Mouse (Mus musculus): ENCODE data around the gene Rpe. TPM values are rescaled to one million over a fixed set of nuclear protein-coding genes. Genes with fewer than 3 reads are reported as not detected.

The Rpe gene
- 53.3 and 53.4 TPM in 2 replicates for polyA plus RNA-seq (2014; fragmentation: Nextera tagmentation; extraction: Ambion mirVana)

DNA sequence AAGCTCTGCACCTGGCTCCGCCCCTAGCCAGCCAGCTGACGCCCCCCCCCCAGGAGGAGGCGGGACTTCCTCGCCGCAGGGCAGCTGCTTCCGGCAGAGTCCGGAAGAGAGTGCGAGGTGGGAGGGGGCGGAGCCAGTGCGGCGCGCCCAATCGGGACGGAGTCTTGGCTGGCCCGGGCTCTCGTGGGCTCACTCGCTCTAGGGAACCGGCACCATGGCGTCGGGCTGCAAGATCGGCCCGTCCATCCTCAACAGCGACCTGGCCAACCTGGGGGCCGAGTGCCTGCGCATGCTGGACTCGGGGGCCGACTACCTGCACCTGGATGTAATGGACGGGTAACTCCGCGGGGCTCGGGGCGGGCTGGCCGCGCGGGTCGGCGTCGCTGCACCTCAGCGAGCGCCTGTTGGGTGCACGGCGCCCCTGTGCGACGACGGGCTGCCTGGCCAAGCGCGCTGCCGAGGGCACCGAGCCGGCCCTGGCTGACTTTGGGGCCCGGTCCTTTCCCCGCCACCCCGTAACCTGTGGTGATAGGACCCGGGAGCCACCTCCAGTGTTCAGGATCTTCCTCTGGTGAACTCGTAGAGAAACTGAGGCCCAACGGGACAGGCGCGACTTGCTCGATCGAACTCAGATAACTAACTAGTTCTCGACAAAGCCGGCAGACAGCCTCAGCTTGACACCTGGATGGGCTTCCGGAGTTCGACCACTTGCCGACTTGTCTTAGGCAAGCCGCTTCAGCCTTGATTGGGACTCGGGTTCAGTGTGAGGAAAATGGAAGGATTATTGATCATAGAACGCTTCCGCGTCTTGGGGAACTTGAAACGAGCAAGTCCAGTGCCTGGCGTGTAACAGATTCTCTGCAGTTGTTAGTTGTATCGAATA, at the start of gene Rpe:
Gene Rpe, plus strand, starts transcription at position 139 of the 883 bp plus-strand sequence.
- ATAC-seq (replicated peaks; ENCODE audit: low FRiP score, low TSS enrichment, low read depth) (peak; percentile 100), DNase-seq (ENCODE audit: low spot score) (peak; percentile 96)
- peak within 1 kb of the TSS; percentile 47; the same call in 1 of the 2 replicates for H3K27ac ChIP-seq (ENCODE audit: low read depth)

DNA sequence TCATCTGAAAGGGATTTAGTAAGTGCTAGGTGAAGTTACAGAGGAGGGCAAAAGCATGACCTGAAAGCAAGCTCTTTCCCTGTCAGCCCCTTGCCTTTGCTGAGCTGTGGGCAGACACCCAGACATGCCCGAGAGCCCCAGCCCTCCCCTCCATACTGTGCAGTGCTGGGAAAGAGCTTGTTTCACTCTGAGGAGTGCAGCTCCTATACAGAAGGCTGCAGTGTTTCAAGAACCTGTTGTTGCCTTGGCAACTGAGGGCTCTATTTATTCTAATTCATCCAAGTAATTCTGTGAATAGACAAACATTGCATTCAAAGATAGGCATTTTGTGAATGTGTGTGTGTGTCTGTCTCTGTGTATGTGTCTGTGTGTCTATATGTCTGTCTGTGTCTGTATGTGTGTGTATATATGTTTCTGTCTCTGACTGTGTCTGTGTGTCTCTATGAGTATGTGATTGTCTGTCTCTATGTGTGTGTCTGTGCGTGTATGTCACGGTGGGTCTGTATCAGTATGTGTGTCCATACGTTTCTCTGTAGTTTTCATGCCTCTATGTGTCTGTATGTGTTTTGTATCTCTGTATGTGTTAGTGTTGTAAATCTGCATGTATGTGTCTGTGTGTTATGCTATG, 45.4 kb upstream of the Rpe start:
- H3K9me3 ChIP-seq (ENCODE audit: control insufficient read depth, low read length), result no peaks in the 10 kb centered on the region
- no peaks in the 10 kb centered on the region for H3K36me3 ChIP-seq (ENCODE audit: control insufficient read depth, insufficient read depth, low read length)
- DNase-seq (ENCODE audit: low spot score) (no peak), ATAC-seq (replicated peaks; ENCODE audit: low FRiP score, low TSS enrichment, low read depth) (no peak; the same call in 1 of the 2 replicates)
- 56% methylated on average over 4 of the region's 4 CpGs for WGBS
- no peaks in the 10 kb centered on the region for H3K27me3 ChIP-seq (replicated peaks; ENCODE audit: control insufficient read depth, insufficient read depth, low read length)
- H3K4me1 ChIP-seq (replicated peaks; ENCODE audit: control insufficient read depth, insufficient read depth, low read length), result no peaks in the 10 kb centered on the region
- H3K4me2 ChIP-seq (ENCODE audit: low read length), result no peak overlapping the region
- no peak overlapping the region for H3K27ac ChIP-seq (ENCODE audit: low read depth)
- no peak overlapping the region for H3K9ac ChIP-seq (ENCODE audit: low read length)
- H3K4me3 ChIP-seq (ENCODE audit: low read depth, low read length), result no peak overlapping the region

More for the DNA sequence above, at the start of gene Rpe:
- Histone ChIP-seq H3K4me3 (ENCODE audit: low read depth, low read length) (peak within 1 kb of the TSS; percentile 60), H3K4me1 (replicated peaks; ENCODE audit: control insufficient read depth, insufficient read depth, low read length) (peaks cover 8% of the 10 kb centered on the region; the same call in 1 of the 2 replicates), H3K9ac (ENCODE audit: low read length) (peak within 1 kb of the TSS; percentile 61), H3K36me3 (ENCODE audit: control insufficient read depth, insufficient read depth, low read length) (no peaks in the 10 kb centered on the region; the same call in 1 of the 2 replicates), H3K27me3 (replicated peaks; ENCODE audit: control insufficient read depth, insufficient read depth, low read length) (no peaks in the 10 kb centered on the region), H3K9me3 (ENCODE audit: control insufficient read depth, low read length) (no peaks in the 10 kb centered on the region), H3K4me2 (ENCODE audit: low read length) (peak within 1 kb of the TSS; percentile 58)
- under 1% methylated on average over 73 of the region's 73 CpGs for WGBS

DNA sequence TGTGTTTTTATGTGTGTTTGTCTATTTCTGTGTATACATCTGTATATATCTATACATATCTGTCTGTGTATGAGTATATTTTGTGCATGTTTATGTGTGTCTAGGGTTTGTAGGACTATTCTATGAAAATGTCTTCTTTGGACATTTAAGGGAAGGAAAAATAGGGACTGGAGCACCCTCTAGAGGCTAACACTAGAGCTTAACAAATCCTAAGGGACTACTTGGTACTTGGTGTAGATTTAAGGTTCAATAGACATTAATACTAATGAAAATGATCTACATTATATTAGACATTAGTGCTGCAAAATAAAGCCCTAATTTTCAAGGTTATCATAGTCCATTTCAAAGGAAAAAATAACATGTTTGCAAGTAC, 44.9 kb upstream of the Rpe start:
- ATAC-seq (replicated peaks; ENCODE audit: low FRiP score, low TSS enrichment, low read depth), result no peak
- Histone ChIP-seq H3K4me2 (ENCODE audit: low read length) (no peak overlapping the region), H3K4me3 (ENCODE audit: low read depth, low read length) (no peak overlapping the region), H3K27me3 (replicated peaks; ENCODE audit: control insufficient read depth, insufficient read depth, low read length) (no peaks in the 10 kb centered on the region), H3K9me3 (ENCODE audit: control insufficient read depth, low read length) (no peaks in the 10 kb centered on the region), H3K27ac (ENCODE audit: low read depth) (no peak overlapping the region), H3K36me3 (ENCODE audit: control insufficient read depth, insufficient read depth, low read length) (no peaks in the 10 kb centered on the region), H3K4me1 (replicated peaks; ENCODE audit: control insufficient read depth, insufficient read depth, low read length) (no peaks in the 10 kb centered on the region), H3K9ac (ENCODE audit: low read length) (no peak overlapping the region)
- no peak for DNase-seq (ENCODE audit: low spot score)

DNA sequence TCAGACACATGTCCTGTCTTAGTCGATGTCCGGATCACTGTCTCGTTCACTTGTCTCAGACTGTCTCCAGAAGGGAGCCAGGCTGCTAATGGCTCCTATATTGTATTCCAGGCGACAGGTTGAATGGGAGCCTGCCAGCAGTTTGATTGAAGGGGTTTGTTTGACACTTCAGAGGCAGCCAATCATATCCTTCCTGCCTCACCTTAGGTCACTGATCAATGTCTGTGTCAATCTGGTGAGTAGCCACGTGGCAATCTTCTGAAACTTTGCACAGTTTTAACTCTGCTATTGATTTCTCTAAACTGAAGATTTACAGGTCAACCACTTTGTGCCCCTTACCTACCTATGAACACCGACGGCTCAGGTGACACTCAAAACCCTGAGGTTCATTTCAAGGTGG, 29.2 kb upstream of the Rpe start:
- H3K4me3 ChIP-seq (ENCODE audit: low read depth, low read length), result no peak overlapping the region
- H3K9me3 ChIP-seq (ENCODE audit: control insufficient read depth, low read length), result no peaks in the 10 kb centered on the region
- H3K9ac ChIP-seq (ENCODE audit: low read length), result no peak overlapping the region
- H3K27ac ChIP-seq (ENCODE audit: low read depth), result no peak overlapping the region
- no peak for DNase-seq (ENCODE audit: low spot score)
- no peaks in the 10 kb centered on the region for H3K36me3 ChIP-seq (ENCODE audit: control insufficient read depth, insufficient read depth, low read length)
- WGBS, result 74% methylated on average over 7 of the region's 7 CpGs
- H3K4me2 ChIP-seq (ENCODE audit: low read length), result no peak overlapping the region
- ATAC-seq (replicated peaks; ENCODE audit: low FRiP score, low TSS enrichment, low read depth), result no peak
- H3K27me3 ChIP-seq (replicated peaks; ENCODE audit: control insufficient read depth, insufficient read depth, low read length), result no peaks in the 10 kb centered on the region
- no peaks in the 10 kb centered on the region for H3K4me1 ChIP-seq (replicated peaks; ENCODE audit: control insufficient read depth, insufficient read depth, low read length)

DNA sequence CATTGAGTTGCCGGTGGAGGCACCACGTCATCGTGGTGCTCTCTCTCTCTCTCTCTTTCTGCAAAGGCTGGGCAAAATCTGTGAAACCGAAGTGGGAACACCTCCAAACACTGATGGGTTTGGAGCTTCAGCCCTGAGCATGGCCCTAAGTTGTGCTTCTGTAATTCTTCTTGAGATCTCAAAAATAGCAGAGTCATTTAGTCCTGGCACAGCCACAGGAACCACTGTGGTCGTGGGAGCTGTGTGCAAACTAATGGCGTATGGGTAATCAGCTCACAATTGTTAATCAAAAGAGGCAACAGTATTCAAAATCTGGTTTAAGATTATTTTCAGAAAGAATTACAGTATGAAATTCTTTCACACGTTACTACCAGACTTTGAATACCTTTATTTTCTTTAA, 27.8 kb upstream of the Rpe start:
- Histone ChIP-seq H3K36me3 (ENCODE audit: control insufficient read depth, insufficient read depth, low read length) (no peaks in the 10 kb centered on the region), H3K4me3 (ENCODE audit: low read depth, low read length) (no peak overlapping the region), H3K27me3 (replicated peaks; ENCODE audit: control insufficient read depth, insufficient read depth, low read length) (no peaks in the 10 kb centered on the region), H3K4me2 (ENCODE audit: low read length) (no peak overlapping the region), H3K9ac (ENCODE audit: low read length) (no peak overlapping the region), H3K9me3 (ENCODE audit: control insufficient read depth, low read length) (no peaks in the 10 kb centered on the region), H3K4me1 (replicated peaks; ENCODE audit: control insufficient read depth, insufficient read depth, low read length) (no peaks in the 10 kb centered on the region), H3K27ac (ENCODE audit: low read depth) (no peak overlapping the region)
- no peak for ATAC-seq (replicated peaks; ENCODE audit: low FRiP score, low TSS enrichment, low read depth)
- WGBS, result 88% methylated on average over 7 of the region's 7 CpGs
- no peak for DNase-seq (ENCODE audit: low spot score)

DNA sequence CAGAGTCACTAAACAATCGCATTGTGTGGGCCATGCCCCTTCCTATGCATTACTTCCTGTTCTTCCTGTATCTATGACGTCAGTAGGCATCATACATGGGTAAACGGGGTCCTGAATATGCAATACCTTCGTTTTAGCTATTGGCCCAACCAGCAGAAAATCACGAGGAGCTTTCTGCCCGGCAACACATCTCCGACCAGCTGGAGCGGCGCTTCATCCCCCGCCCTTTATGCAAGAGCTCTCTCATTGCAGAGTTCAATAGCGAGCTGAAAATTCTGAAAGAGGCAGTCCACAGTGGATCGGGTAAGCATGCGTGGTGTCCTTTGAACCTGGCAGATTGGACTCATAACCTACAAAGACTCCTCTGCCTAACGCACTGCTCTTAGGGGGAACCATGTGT, 22.7 kb upstream of the Rpe start:
- Histone ChIP-seq H3K4me2 (ENCODE audit: low read length) (no peak overlapping the region), H3K27ac (ENCODE audit: low read depth) (no peak overlapping the region), H3K4me1 (replicated peaks; ENCODE audit: control insufficient read depth, insufficient read depth, low read length) (no peaks in the 10 kb centered on the region), H3K27me3 (replicated peaks; ENCODE audit: control insufficient read depth, insufficient read depth, low read length) (no peaks in the 10 kb centered on the region), H3K9me3 (ENCODE audit: control insufficient read depth, low read length) (no peaks in the 10 kb centered on the region), H3K4me3 (ENCODE audit: low read depth, low read length) (no peak overlapping the region), H3K36me3 (ENCODE audit: control insufficient read depth, insufficient read depth, low read length) (no peaks in the 10 kb centered on the region), H3K9ac (ENCODE audit: low read length) (no peak overlapping the region)
- WGBS, result 85% methylated on average over 14 of the region's 14 CpGs
- no peak for ATAC-seq (replicated peaks; ENCODE audit: low FRiP score, low TSS enrichment, low read depth)
- DNase-seq (ENCODE audit: low spot score), result no peak

DNA sequence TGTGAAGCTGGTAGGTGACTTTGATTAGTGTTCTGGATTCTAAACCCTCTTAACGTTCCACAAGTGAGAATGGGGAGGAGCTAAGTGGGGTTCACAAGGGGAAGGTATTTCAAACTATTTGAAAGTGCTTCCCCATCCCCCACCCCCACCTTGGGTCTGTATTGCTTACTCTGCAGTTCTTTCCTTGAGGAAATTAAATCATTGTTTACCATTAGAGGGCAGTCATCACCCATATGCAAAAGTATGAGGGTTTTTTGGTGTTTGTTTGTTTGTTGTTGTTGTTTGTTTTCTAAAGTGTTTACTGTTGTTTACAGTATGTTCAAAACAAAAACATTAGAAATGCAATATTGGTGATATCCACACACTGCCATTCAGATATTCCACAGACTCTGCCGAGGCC, 22.0 kb upstream of the Rpe start:
- no peak overlapping the region for H3K9ac ChIP-seq (ENCODE audit: low read length)
- H3K27ac ChIP-seq (ENCODE audit: low read depth), result no peak overlapping the region
- ATAC-seq (replicated peaks; ENCODE audit: low FRiP score, low TSS enrichment, low read depth) (no peak), DNase-seq (ENCODE audit: low spot score) (no peak)
- no peaks in the 10 kb centered on the region for H3K27me3 ChIP-seq (replicated peaks; ENCODE audit: control insufficient read depth, insufficient read depth, low read length)
- no peaks in the 10 kb centered on the region for H3K9me3 ChIP-seq (ENCODE audit: control insufficient read depth, low read length)
- H3K4me2 ChIP-seq (ENCODE audit: low read length), result no peak overlapping the region
- no peak overlapping the region for H3K4me3 ChIP-seq (ENCODE audit: low read depth, low read length)
- WGBS, result 49% methylated on average over 2 of the region's 2 CpGs
- no peaks in the 10 kb centered on the region for H3K4me1 ChIP-seq (replicated peaks; ENCODE audit: control insufficient read depth, insufficient read depth, low read length)
- H3K36me3 ChIP-seq (ENCODE audit: control insufficient read depth, insufficient read depth, low read length), result no peaks in the 10 kb centered on the region

DNA sequence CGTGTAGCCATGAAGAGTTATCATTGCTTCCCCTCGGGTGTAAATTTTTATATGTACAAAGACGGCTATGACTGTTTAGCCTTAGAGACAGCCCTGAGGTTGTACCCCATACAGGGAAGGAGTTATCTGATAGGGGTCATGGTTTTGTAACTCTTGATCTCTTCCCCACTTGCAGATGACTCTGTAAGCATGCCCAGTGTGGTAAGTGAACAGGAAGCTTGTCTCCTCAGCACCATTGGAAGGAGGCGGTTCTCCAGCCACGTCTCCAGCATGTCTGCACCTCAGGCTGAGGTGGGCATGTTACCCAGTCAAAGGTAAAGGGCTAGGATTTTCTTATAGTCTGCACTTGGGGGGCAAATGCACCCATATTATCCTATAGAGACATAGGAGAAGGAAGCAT, 17.7 kb upstream of the Rpe start:
- 82% methylated on average over 5 of the region's 5 CpGs for WGBS
- no peaks in the 10 kb centered on the region for H3K4me1 ChIP-seq (replicated peaks; ENCODE audit: control insufficient read depth, insufficient read depth, low read length)
- DNase-seq (ENCODE audit: low spot score), result no peak
- no peak for ATAC-seq (replicated peaks; ENCODE audit: low FRiP score, low TSS enrichment, low read depth)
- no peak overlapping the region for H3K9ac ChIP-seq (ENCODE audit: low read length)
- no peaks in the 10 kb centered on the region for H3K36me3 ChIP-seq (ENCODE audit: control insufficient read depth, insufficient read depth, low read length)
- H3K27ac ChIP-seq (ENCODE audit: low read depth), result no peak overlapping the region
- H3K4me3 ChIP-seq (ENCODE audit: low read depth, low read length), result no peak overlapping the region
- H3K4me2 ChIP-seq (ENCODE audit: low read length), result no peak overlapping the region
- no peaks in the 10 kb centered on the region for H3K9me3 ChIP-seq (ENCODE audit: control insufficient read depth, low read length)
- no peaks in the 10 kb centered on the region for H3K27me3 ChIP-seq (replicated peaks; ENCODE audit: control insufficient read depth, insufficient read depth, low read length)

Measured in intestine, embryonic 14.5 days (tissue).